Mouse (Mus musculus) urinary bladder, postnatal 10 days (tissue): ENCODE data around the gene Mms19.

Source experiments
- DNase-seq: peaks from one replicate; pipeline ENCODE4 v3.0.0; 2022; ENCODE audit warnings: low spot score

The Mms19 gene

GRCm38 (mm10) chr19:41980819-41981594, at the start of gene Mms19:
TSS of gene Mms19 (minus strand) at chr19:41981157.
- peak; percentile 95 for DNase-seq

GRCm38 (mm10) chr19:42026158-42026557, 45.2 kb upstream of the Mms19 start:
- no peak for DNase-seq

- DNase-seq = no peak
Observed at GRCm38 (mm10) chr19:42022542-42022848, 41.5 kb upstream of the Mms19 start.

- no peak for DNase-seq
Observed at GRCm38 (mm10) chr19:42021681-42022541, 41.0 kb upstream of the Mms19 start.

- no peak for DNase-seq
Observed at GRCm38 (mm10) chr19:42019011-42019522, 38.1 kb upstream of the Mms19 start.

GRCm38 (mm10) chr19:42017399-42018247, 36.7 kb upstream of the Mms19 start:
- no peak for DNase-seq

GRCm38 (mm10) chr19:42016840-42017239, 35.9 kb upstream of the Mms19 start:
- no peak for DNase-seq

- no peak for DNase-seq
Observed at GRCm38 (mm10) chr19:42016251-42016650, 35.3 kb upstream of the Mms19 start.

- no peak for DNase-seq
Observed at GRCm38 (mm10) chr19:42015001-42015400, 34.0 kb upstream of the Mms19 start.

- no peak for DNase-seq
Observed at GRCm38 (mm10) chr19:42014231-42014825, 33.4 kb upstream of the Mms19 start.

- no peak for DNase-seq
Observed at GRCm38 (mm10) chr19:42011123-42011522, 30.2 kb upstream of the Mms19 start.

- DNase-seq = no peak
Observed at GRCm38 (mm10) chr19:42010436-42010835, 29.5 kb upstream of the Mms19 start.

- DNase-seq = no peak
Observed at GRCm38 (mm10) chr19:42009067-42009466, 28.1 kb upstream of the Mms19 start.

GRCm38 (mm10) chr19:42008586-42008985, 27.6 kb upstream of the Mms19 start:
- DNase-seq = no peak

GRCm38 (mm10) chr19:42006568-42006967, 25.6 kb upstream of the Mms19 start:
- DNase-seq = no peak

GRCm38 (mm10) chr19:42005616-42006015, 24.7 kb upstream of the Mms19 start:
- no peak for DNase-seq

- DNase-seq = no peak
Observed at GRCm38 (mm10) chr19:42004258-42004657, 23.3 kb upstream of the Mms19 start.

- DNase-seq = no peak
Observed at GRCm38 (mm10) chr19:42001253-42001980, 20.5 kb upstream of the Mms19 start.

- DNase-seq = no peak
Observed at GRCm38 (mm10) chr19:42000446-42000958, 19.5 kb upstream of the Mms19 start.

- DNase-seq = no peak
Observed at GRCm38 (mm10) chr19:41999688-42000283, 18.8 kb upstream of the Mms19 start.
